Mouse (Mus musculus): ENCODE data around the gene Ezr. TPM values are rescaled to one million over a fixed set of nuclear protein-coding genes. Genes with fewer than 3 reads are reported as not detected.
A peak's percentile ranks its signal among the peaks of the same experiment; 100 is the strongest.

Gene Ezr
- polyA plus RNA-seq, 1 experiment: 168 TPM

- no peak for TF ChIP-seq CTCF (IDR thresholded peaks at IDR 0.05; ENCODE audit: low read depth, low read length)
- no peak for TF ChIP-seq POLR2A (IDR thresholded peaks at IDR 0.05; ENCODE audit: insufficient read depth, low read length)
- TF ChIP-seq EP300 (IDR thresholded peaks at IDR 0.05; ENCODE audit: insufficient read depth, low read depth, low read length): no peak
- no peaks in the 10 kb centered on the region for H3K27me3 ChIP-seq (ENCODE audit: control insufficient read depth, insufficient read depth, low read length, poor library complexity, severe bottlenecking)
- H3K27ac ChIP-seq (ENCODE audit: insufficient read depth, low read length): peak overlapping the region; percentile 27; the same call in 1 of the 2 replicates
- peak overlapping the region; percentile 36; the same call in 1 of the 2 replicates for H3K9ac ChIP-seq (ENCODE audit: low read depth, poor library complexity, severe bottlenecking)
- H3K4me1 ChIP-seq (ENCODE audit: control insufficient read depth, insufficient read depth, low read length): peaks cover 18% of the 10 kb centered on the region
- H3K36me3 ChIP-seq (ENCODE audit: control insufficient read depth, insufficient read depth, low read length, poor library complexity, severe bottlenecking): no peaks in the 10 kb centered on the region
- no peak overlapping the region for H3K4me3 ChIP-seq (ENCODE audit: low read depth, low read length)
- H3K9me3 ChIP-seq (replicated peaks; ENCODE audit: control insufficient read depth, insufficient read depth, low read length, poor library complexity, severe bottlenecking): no peaks in the 10 kb centered on the region
Measured at GRCm38 (mm10) chr17:6764730-6765129, 17.9 kb downstream of the Ezr start.

- H3K4me3 ChIP-seq (ENCODE audit: low read depth, low read length): no peak overlapping the region
- H3K36me3 ChIP-seq (ENCODE audit: control insufficient read depth, insufficient read depth, low read length, poor library complexity, severe bottlenecking): peaks cover 1% of the 10 kb centered on the region; the same call in 1 of the 2 replicates
- TF ChIP-seq EP300 (IDR thresholded peaks at IDR 0.05; ENCODE audit: insufficient read depth, low read depth, low read length): 0 out of 2 replicates have a peak, but pooled peaks have one; percentile 51
- TF ChIP-seq POLR2A (IDR thresholded peaks at IDR 0.05; ENCODE audit: insufficient read depth, low read length): no peak
- peak overlapping the region; percentile 36; the same call in 1 of the 2 replicates for H3K9ac ChIP-seq (ENCODE audit: low read depth, poor library complexity, severe bottlenecking)
- peaks cover 16% of the 10 kb centered on the region for H3K4me1 ChIP-seq (ENCODE audit: control insufficient read depth, insufficient read depth, low read length)
- no peaks in the 10 kb centered on the region for H3K27me3 ChIP-seq (ENCODE audit: control insufficient read depth, insufficient read depth, low read length, poor library complexity, severe bottlenecking)
- no peaks in the 10 kb centered on the region for H3K9me3 ChIP-seq (replicated peaks; ENCODE audit: control insufficient read depth, insufficient read depth, low read length, poor library complexity, severe bottlenecking)
- peak overlapping the region; percentile 49 for H3K27ac ChIP-seq (ENCODE audit: insufficient read depth, low read length)
Measured at GRCm38 (mm10) chr17:6764227-6764593, 18.4 kb downstream of the Ezr start.

GRCm38 (mm10) chr17:6763513-6764226 is 18.9 kb downstream of the Ezr start:
- Histone ChIP-seq H3K27me3 (ENCODE audit: control insufficient read depth, insufficient read depth, low read length, poor library complexity, severe bottlenecking) (no peaks in the 10 kb centered on the region), H3K4me3 (ENCODE audit: low read depth, low read length) (no peak overlapping the region), H3K9ac (ENCODE audit: low read depth, poor library complexity, severe bottlenecking) (peak overlapping the region; percentile 36; the same call in 1 of the 2 replicates), H3K27ac (ENCODE audit: insufficient read depth, low read length) (peak overlapping the region; percentile 49; the same call in 1 of the 2 replicates), H3K36me3 (ENCODE audit: control insufficient read depth, insufficient read depth, low read length, poor library complexity, severe bottlenecking) (peaks cover 6% of the 10 kb centered on the region), H3K9me3 (replicated peaks; ENCODE audit: control insufficient read depth, insufficient read depth, low read length, poor library complexity, severe bottlenecking) (no peaks in the 10 kb centered on the region), H3K4me1 (ENCODE audit: control insufficient read depth, insufficient read depth, low read length) (peaks cover 15% of the 10 kb centered on the region)
- TF ChIP-seq CTCF (IDR thresholded peaks at IDR 0.05; ENCODE audit: low read depth, low read length) (no peak), EP300 (IDR thresholded peaks at IDR 0.05; ENCODE audit: insufficient read depth, low read depth, low read length) (0 out of 2 replicates have a peak, but pooled peaks have one; percentile 44)

GRCm38 (mm10) chr17:6759717-6760292 is 22.8 kb downstream of the Ezr start:
- Histone ChIP-seq H3K36me3 (ENCODE audit: control insufficient read depth, insufficient read depth, low read length, poor library complexity, severe bottlenecking) (peaks cover 17% of the 10 kb centered on the region), H3K27ac (ENCODE audit: insufficient read depth, low read length) (no peak overlapping the region), H3K9me3 (replicated peaks; ENCODE audit: control insufficient read depth, insufficient read depth, low read length, poor library complexity, severe bottlenecking) (no peaks in the 10 kb centered on the region), H3K4me3 (ENCODE audit: low read depth, low read length) (no peak overlapping the region), H3K9ac (ENCODE audit: low read depth, poor library complexity, severe bottlenecking) (no peak overlapping the region), H3K27me3 (ENCODE audit: control insufficient read depth, insufficient read depth, low read length, poor library complexity, severe bottlenecking) (no peaks in the 10 kb centered on the region), H3K4me1 (ENCODE audit: control insufficient read depth, insufficient read depth, low read length) (peaks cover 6% of the 10 kb centered on the region)
- TF ChIP-seq POLR2A (IDR thresholded peaks at IDR 0.05; ENCODE audit: insufficient read depth, low read length): no peak
- no peak for TF ChIP-seq EP300 (IDR thresholded peaks at IDR 0.05; ENCODE audit: insufficient read depth, low read depth, low read length)
- TF ChIP-seq CTCF (IDR thresholded peaks at IDR 0.05; ENCODE audit: low read depth, low read length): no peak

GRCm38 (mm10) chr17:6758845-6759244 is 23.7 kb downstream of the Ezr start:
- Histone ChIP-seq H3K4me3 (ENCODE audit: low read depth, low read length) (no peak overlapping the region), H3K9ac (ENCODE audit: low read depth, poor library complexity, severe bottlenecking) (no peak overlapping the region), H3K27me3 (ENCODE audit: control insufficient read depth, insufficient read depth, low read length, poor library complexity, severe bottlenecking) (no peaks in the 10 kb centered on the region), H3K9me3 (replicated peaks; ENCODE audit: control insufficient read depth, insufficient read depth, low read length, poor library complexity, severe bottlenecking) (no peaks in the 10 kb centered on the region), H3K36me3 (ENCODE audit: control insufficient read depth, insufficient read depth, low read length, poor library complexity, severe bottlenecking) (peaks cover 23% of the 10 kb centered on the region), H3K27ac (ENCODE audit: insufficient read depth, low read length) (no peak overlapping the region), H3K4me1 (ENCODE audit: control insufficient read depth, insufficient read depth, low read length) (peaks cover 2% of the 10 kb centered on the region)
- TF ChIP-seq POLR2A (IDR thresholded peaks at IDR 0.05; ENCODE audit: insufficient read depth, low read length): no peak
- no peak for TF ChIP-seq EP300 (IDR thresholded peaks at IDR 0.05; ENCODE audit: insufficient read depth, low read depth, low read length)
- TF ChIP-seq CTCF (IDR thresholded peaks at IDR 0.05; ENCODE audit: low read depth, low read length): no peak

- H3K9me3 ChIP-seq (replicated peaks; ENCODE audit: control insufficient read depth, insufficient read depth, low read length, poor library complexity, severe bottlenecking): no peaks in the 10 kb centered on the region
- H3K4me3 ChIP-seq (ENCODE audit: low read depth, low read length): no peak overlapping the region
- no peaks in the 10 kb centered on the region for H3K27me3 ChIP-seq (ENCODE audit: control insufficient read depth, insufficient read depth, low read length, poor library complexity, severe bottlenecking)
- H3K36me3 ChIP-seq (ENCODE audit: control insufficient read depth, insufficient read depth, low read length, poor library complexity, severe bottlenecking): peaks cover 28% of the 10 kb centered on the region
- no peak overlapping the region for H3K9ac ChIP-seq (ENCODE audit: low read depth, poor library complexity, severe bottlenecking)
- no peak overlapping the region for H3K27ac ChIP-seq (ENCODE audit: insufficient read depth, low read length)
- TF ChIP-seq CTCF (IDR thresholded peaks at IDR 0.05; ENCODE audit: low read depth, low read length) (no peak), POLR2A (IDR thresholded peaks at IDR 0.05; ENCODE audit: insufficient read depth, low read length) (no peak), EP300 (IDR thresholded peaks at IDR 0.05; ENCODE audit: insufficient read depth, low read depth, low read length) (no peak)
- peaks cover 2% of the 10 kb centered on the region for H3K4me1 ChIP-seq (ENCODE audit: control insufficient read depth, insufficient read depth, low read length)
Measured at GRCm38 (mm10) chr17:6757902-6758301, 24.7 kb downstream of the Ezr start.

Measured in ES-Bruce4 (cell line).